ENCODE assay signal across 13 mouse cellular contexts in the genomic region with DNA sequence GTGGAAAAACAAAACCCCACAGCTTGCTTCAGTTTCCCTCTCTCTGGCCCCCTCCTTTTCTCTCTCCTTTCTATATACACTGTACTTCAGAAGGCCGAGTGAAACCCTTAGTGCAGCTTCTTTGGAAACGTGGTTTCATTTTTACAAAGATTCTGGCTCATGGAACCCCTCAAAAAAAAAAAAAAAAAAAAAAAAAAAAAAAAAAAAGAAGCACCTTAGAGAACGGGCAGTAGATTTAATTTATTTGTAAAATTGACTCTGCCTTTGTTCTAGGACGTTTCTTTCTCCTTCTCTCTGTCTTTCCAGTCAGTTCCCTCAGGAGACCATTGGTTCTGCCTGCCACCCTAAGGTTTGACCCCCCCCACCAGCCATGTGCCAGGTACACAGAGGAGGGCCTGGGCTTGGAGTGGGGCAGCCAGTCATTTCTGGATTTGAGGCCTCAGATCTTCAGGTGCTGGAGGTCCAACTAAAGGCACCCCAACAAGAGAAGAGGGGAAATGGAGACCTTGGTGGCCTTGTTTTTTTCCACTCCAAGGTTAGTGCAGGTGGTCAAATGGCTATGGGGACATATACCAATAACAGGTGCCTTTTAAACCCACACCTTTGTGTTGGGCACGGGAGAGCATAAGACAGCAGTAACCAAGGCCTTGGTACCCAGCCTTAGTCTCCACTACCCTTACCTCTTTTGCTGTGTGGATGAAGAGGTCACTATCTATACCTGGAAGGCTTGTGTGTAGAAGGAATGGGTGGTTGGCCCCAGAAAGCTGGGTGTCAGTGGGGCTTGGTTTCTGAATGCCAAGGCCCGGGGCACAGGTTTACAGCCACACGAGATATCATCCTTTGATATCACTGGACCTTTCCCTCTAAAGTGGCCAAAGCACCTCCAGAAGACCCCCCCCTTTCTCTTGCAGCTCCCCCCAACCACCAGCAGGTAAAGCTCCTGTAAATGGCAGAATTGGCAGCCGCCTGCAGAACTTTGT. TPM values are rescaled to one million over a fixed set of nuclear protein-coding genes. Genes with fewer than 3 reads are reported as not detected.
A peak's percentile ranks its signal among the peaks of the same experiment; 100 is the strongest.
DNase-seq lines count a peak whose midpoint lies in the region; ATAC-seq and TF ChIP-seq lines count a peak whose summit lies in the region.
"Had no signal": no experiment of that assay in that cellular context is flagged by ENCODE, and none has a peak within 500 bp of the region (broad histone marks: within the 10 kb centered on the region; RNA-seq: fewer than 3 reads in every experiment).

No protein-coding gene starts in this region.

- no peaks in the 10 kb centered on the region for H3K36me3 ChIP-seq in hindbrain, embryonic 15.5 days
- H3K36me3 ChIP-seq in hindbrain, embryonic 11.5 days (ENCODE audit: control insufficient read depth, insufficient read depth, low read length) = no peaks in the 10 kb centered on the region
- H3K36me3 ChIP-seq in intestine, embryonic 15.5 days = no peaks in the 10 kb centered on the region
- no peaks in the 10 kb centered on the region for H3K36me3 ChIP-seq in kidney, embryonic 16.5 days (ENCODE audit: insufficient read depth, low read length)
- H3K36me3 ChIP-seq in stomach, postnatal 0 days (ENCODE audit: control insufficient read depth, insufficient read depth, low read length) = no peaks in the 10 kb centered on the region
- H3K36me3 ChIP-seq in forebrain, embryonic 16.5 days (ENCODE audit: control insufficient read depth, insufficient read depth) = no peaks in the 10 kb centered on the region
- H3K36me3 ChIP-seq: heart, embryonic 15.5 days; limb, embryonic 12.5 days; midbrain, embryonic 12.5 days had no signal

- TF ChIP-seq EP300 in stomach, postnatal 0 days (optimal IDR thresholded peaks at IDR 0.05) = no peak

- DNase-seq in hindbrain, embryonic 11.5 days (ENCODE audit: low spot score) = no peak
- no peak for DNase-seq in stomach, postnatal 0 days (ENCODE audit: low spot score)
- DNase-seq in retina, embryonic 14.5 days (ENCODE audit: low spot score) = no peak
- DNase-seq: cerebellum, postnatal 14 days had no signal

- peak overlapping the region; percentile 72 for H3K27ac ChIP-seq in hindbrain, embryonic 15.5 days (replicated peaks)
- H3K27ac ChIP-seq in hindbrain, embryonic 11.5 days (ENCODE audit: low read depth, low read length) = no peak overlapping the region
- no peak overlapping the region for H3K27ac ChIP-seq in intestine, embryonic 15.5 days
- H3K27ac ChIP-seq in kidney, embryonic 16.5 days (ENCODE audit: low read length) = peak overlapping the region; percentile 100
- H3K27ac ChIP-seq in stomach, postnatal 0 days (replicated peaks) = no peak overlapping the region
- H3K27ac ChIP-seq in forebrain, embryonic 16.5 days (ENCODE audit: low read length) = no peak overlapping the region
- H3K27ac ChIP-seq: heart, embryonic 15.5 days; limb, embryonic 12.5 days; midbrain, embryonic 12.5 days had no signal

- H3K4me2 ChIP-seq in hindbrain, embryonic 15.5 days = peak overlapping the region; percentile 50
- no peak overlapping the region for H3K4me2 ChIP-seq in hindbrain, embryonic 11.5 days (replicated peaks; ENCODE audit: low read depth, low read length)
- H3K4me2 ChIP-seq in intestine, embryonic 15.5 days (replicated peaks) = peak overlapping the region; percentile 45; the same call in 1 of the 2 replicates
- peak overlapping the region; percentile 90 for H3K4me2 ChIP-seq in kidney, embryonic 16.5 days (replicated peaks; ENCODE audit: low read depth, low read length)
- H3K4me2 ChIP-seq in stomach, postnatal 0 days (replicated peaks; ENCODE audit: low read depth) = 0 out of 2 replicates have a peak overlapping the region, but pooled peaks have one; percentile 14
- H3K4me2 ChIP-seq in forebrain, embryonic 16.5 days (ENCODE audit: low read length) = no peak overlapping the region
- H3K4me2 ChIP-seq: heart, embryonic 15.5 days; limb, embryonic 12.5 days; midbrain, embryonic 12.5 days had no signal

- no peak overlapping the region for H3K9ac ChIP-seq in hindbrain, embryonic 15.5 days
- no peak overlapping the region for H3K9ac ChIP-seq in hindbrain, embryonic 11.5 days (ENCODE audit: low read depth, low read length)
- H3K9ac ChIP-seq in intestine, embryonic 15.5 days = no peak overlapping the region
- peak overlapping the region; percentile 79 for H3K9ac ChIP-seq in kidney, embryonic 16.5 days (replicated peaks; ENCODE audit: low read length)
- no peak overlapping the region for H3K9ac ChIP-seq in stomach, postnatal 0 days (ENCODE audit: low read length)
- no peak overlapping the region for H3K9ac ChIP-seq in forebrain, embryonic 16.5 days (replicated peaks; ENCODE audit: low read depth, low read length)
- H3K9ac ChIP-seq: heart, embryonic 15.5 days; limb, embryonic 12.5 days; midbrain, embryonic 12.5 days had no signal

- H3K9me3 ChIP-seq in hindbrain, embryonic 15.5 days = no peaks in the 10 kb centered on the region
- no peaks in the 10 kb centered on the region for H3K9me3 ChIP-seq in hindbrain, embryonic 11.5 days (ENCODE audit: control insufficient read depth, low read length)
- no peaks in the 10 kb centered on the region for H3K9me3 ChIP-seq in intestine, embryonic 15.5 days
- H3K9me3 ChIP-seq in kidney, embryonic 16.5 days (ENCODE audit: low read length) = no peaks in the 10 kb centered on the region
- no peaks in the 10 kb centered on the region for H3K9me3 ChIP-seq in stomach, postnatal 0 days (ENCODE audit: control insufficient read depth, low read length)
- no peaks in the 10 kb centered on the region for H3K9me3 ChIP-seq in forebrain, embryonic 16.5 days (ENCODE audit: control insufficient read depth, low read length)
- H3K9me3 ChIP-seq: heart, embryonic 15.5 days; limb, embryonic 12.5 days; midbrain, embryonic 12.5 days had no signal

- H3K4me3 ChIP-seq in hindbrain, embryonic 15.5 days = peak overlapping the region; percentile 40; the same call in 1 of the 2 replicates
- H3K4me3 ChIP-seq in hindbrain, embryonic 11.5 days (ENCODE audit: low read depth, low read length) = no peak overlapping the region
- H3K4me3 ChIP-seq in intestine, embryonic 15.5 days (replicated peaks) = no peak overlapping the region
- peak overlapping the region; percentile 84 for H3K4me3 ChIP-seq in kidney, embryonic 16.5 days (ENCODE audit: low read length)
- H3K4me3 ChIP-seq in stomach, postnatal 0 days (ENCODE audit: low read depth, low read length) = no peak overlapping the region
- H3K4me3 ChIP-seq in forebrain, embryonic 16.5 days (replicated peaks; ENCODE audit: low read length) = no peak overlapping the region
- H3K4me3 ChIP-seq: heart, embryonic 15.5 days; limb, embryonic 12.5 days; midbrain, embryonic 12.5 days had no signal

- WGBS in hindbrain, embryonic 15.5 days = 13% methylated on average over 8 of the region's 8 CpGs
- 8% methylated on average over 8 of the region's 8 CpGs for WGBS in hindbrain, embryonic 11.5 days
- 35% methylated on average over 8 of the region's 8 CpGs for WGBS in intestine, embryonic 15.5 days
- WGBS in kidney, embryonic 16.5 days = 22% methylated on average over 8 of the region's 8 CpGs
- 34% methylated on average over 8 of the region's 8 CpGs for WGBS in stomach, postnatal 0 days
- WGBS in forebrain, embryonic 16.5 days = 4% methylated on average over 8 of the region's 8 CpGs

- ATAC-seq in hindbrain, embryonic 15.5 days (ENCODE audit: low FRiP score, low read depth) = no peak
- ATAC-seq in hindbrain, embryonic 11.5 days (ENCODE audit: low FRiP score) = no peak
- ATAC-seq in intestine, embryonic 15.5 days = no peak
- no peak for ATAC-seq in kidney, embryonic 16.5 days (ENCODE audit: low FRiP score, low TSS enrichment)
- no peak for ATAC-seq in stomach, postnatal 0 days (ENCODE audit: low FRiP score, low TSS enrichment)
- ATAC-seq in forebrain, embryonic 16.5 days = no peak

- no peak for TF ChIP-seq CTCF in stomach, postnatal 0 days (IDR thresholded peaks at IDR 0.05; ENCODE audit: low read depth)

- peaks cover 6% of the 10 kb centered on the region for H3K4me1 ChIP-seq in hindbrain, embryonic 15.5 days (replicated peaks)
- H3K4me1 ChIP-seq in hindbrain, embryonic 11.5 days (replicated peaks; ENCODE audit: control insufficient read depth, insufficient read depth, low read length) = no peaks in the 10 kb centered on the region; the same call in 1 of the 2 replicates
- peaks cover 22% of the 10 kb centered on the region for H3K4me1 ChIP-seq in intestine, embryonic 15.5 days (replicated peaks)
- peaks cover 50% of the 10 kb centered on the region for H3K4me1 ChIP-seq in kidney, embryonic 16.5 days (ENCODE audit: insufficient read depth, low read length)
- H3K4me1 ChIP-seq in stomach, postnatal 0 days (replicated peaks; ENCODE audit: control insufficient read depth, insufficient read depth) = no peaks in the 10 kb centered on the region
- H3K4me1 ChIP-seq in forebrain, embryonic 16.5 days (replicated peaks; ENCODE audit: control insufficient read depth, insufficient read depth, low read length) = peaks cover 4% of the 10 kb centered on the region; the same call in 1 of the 2 replicates

- H3K27me3 ChIP-seq in hindbrain, embryonic 15.5 days = peaks cover 82% of the 10 kb centered on the region
- H3K27me3 ChIP-seq in hindbrain, embryonic 11.5 days (ENCODE audit: control insufficient read depth, insufficient read depth, low read length) = peaks cover 89% of the 10 kb centered on the region
- peaks cover 63% of the 10 kb centered on the region for H3K27me3 ChIP-seq in intestine, embryonic 15.5 days (replicated peaks)
- no peaks in the 10 kb centered on the region for H3K27me3 ChIP-seq in kidney, embryonic 16.5 days (ENCODE audit: insufficient read depth, low read length)
- peaks cover 32% of the 10 kb centered on the region for H3K27me3 ChIP-seq in stomach, postnatal 0 days (ENCODE audit: control insufficient read depth, insufficient read depth, low read length)
- H3K27me3 ChIP-seq in forebrain, embryonic 16.5 days (replicated peaks; ENCODE audit: control insufficient read depth, insufficient read depth, low read length) = peaks cover 84% of the 10 kb centered on the region

RNA-seq across cellular contexts. Expression of gene Hoxb8, which starts 1.0 kb away (rescaled TPM):
- 18.2 and 26.1 TPM in 2 replicates for polyA plus RNA-seq in hindbrain, embryonic 15.5 days (2015; fragmentation: Nextera tagmentation; extraction: Ambion mirVana)
- 3.1 and 7.0 TPM in 2 replicates for polyA plus RNA-seq in hindbrain, embryonic 11.5 days (2014; fragmentation: Nextera tagmentation; extraction: Ambion mirVana)
- polyA plus RNA-seq in intestine, embryonic 15.5 days (2015; fragmentation: Nextera tagmentation; extraction: Ambion mirVana) = 1.1 and 1.5 TPM in 2 replicates
- 9.5 and 12.9 TPM in 2 replicates for polyA plus RNA-seq in kidney, embryonic 16.5 days (2015; fragmentation: Nextera tagmentation; extraction: Ambion mirVana)
- polyA plus RNA-seq in stomach, postnatal 0 days (2015; fragmentation: Nextera tagmentation; extraction: Ambion mirVana) = 0.42 and 0.83 TPM in 2 replicates
- polyA plus RNA-seq in forebrain, embryonic 16.5 days (2015; fragmentation: Nextera tagmentation; extraction: Ambion mirVana) = not detected in 2 replicates
- polyA plus RNA-seq: heart, embryonic 15.5 days; liver, embryonic 16.5 days; midbrain, embryonic 12.5 days had no signal

RNA-seq across cellular contexts. Expression of gene Hoxb7, which starts 5.7 kb away (rescaled TPM):
- 26.5 and 33.6 TPM in 2 replicates for polyA plus RNA-seq in hindbrain, embryonic 15.5 days (2015; fragmentation: Nextera tagmentation; extraction: Ambion mirVana)
- 4.0 and 11.2 TPM in 2 replicates for polyA plus RNA-seq in hindbrain, embryonic 11.5 days (2014; fragmentation: Nextera tagmentation; extraction: Ambion mirVana)
- polyA plus RNA-seq in intestine, embryonic 15.5 days (2015; fragmentation: Nextera tagmentation; extraction: Ambion mirVana) = 10.7 and 12.4 TPM in 2 replicates
- polyA plus RNA-seq in kidney, embryonic 16.5 days (2015; fragmentation: Nextera tagmentation; extraction: Ambion mirVana) = 60.9 and 68.3 TPM in 2 replicates
- polyA plus RNA-seq in stomach, postnatal 0 days (2015; fragmentation: Nextera tagmentation; extraction: Ambion mirVana) = 5.5 and 6.0 TPM in 2 replicates
- polyA plus RNA-seq in forebrain, embryonic 16.5 days (2015; fragmentation: Nextera tagmentation; extraction: Ambion mirVana) = not detected in 2 replicates
- polyA plus RNA-seq: midbrain, embryonic 12.5 days; testis, adult 2 months had no signal

RNA-seq across cellular contexts. Expression of gene Hoxb9, which starts 9.4 kb away (rescaled TPM):
- polyA plus RNA-seq in hindbrain, embryonic 15.5 days (2015; fragmentation: Nextera tagmentation; extraction: Ambion mirVana) = 2.1 and 15.7 TPM in 2 replicates
- 0.80 and 3.2 TPM in 2 replicates for polyA plus RNA-seq in hindbrain, embryonic 11.5 days (2014; fragmentation: Nextera tagmentation; extraction: Ambion mirVana)
- polyA plus RNA-seq in intestine, embryonic 15.5 days (2015; fragmentation: Nextera tagmentation; extraction: Ambion mirVana) = 1.2 and 1.3 TPM in 2 replicates
- polyA plus RNA-seq in kidney, embryonic 16.5 days (2015; fragmentation: Nextera tagmentation; extraction: Ambion mirVana) = 21.5 and 24.5 TPM in 2 replicates
- 0.05 and 0.06 TPM in 2 replicates for polyA plus RNA-seq in stomach, postnatal 0 days (2015; fragmentation: Nextera tagmentation; extraction: Ambion mirVana)
- polyA plus RNA-seq in forebrain, embryonic 16.5 days (2015; fragmentation: Nextera tagmentation; extraction: Ambion mirVana) = not detected in 2 replicates
- polyA plus RNA-seq: liver, embryonic 16.5 days; midbrain, embryonic 12.5 days had no signal

RNA-seq across cellular contexts. Expression of gene Hoxb6, which starts 11.6 kb away (rescaled TPM):
- 52.1 and 66.7 TPM in 2 replicates for polyA plus RNA-seq in hindbrain, embryonic 15.5 days (2015; fragmentation: Nextera tagmentation; extraction: Ambion mirVana)
- polyA plus RNA-seq in hindbrain, embryonic 11.5 days (2014; fragmentation: Nextera tagmentation; extraction: Ambion mirVana) = 15.9 and 38.5 TPM in 2 replicates
- 14.4 and 16.1 TPM in 2 replicates for polyA plus RNA-seq in intestine, embryonic 15.5 days (2015; fragmentation: Nextera tagmentation; extraction: Ambion mirVana)
- 50.3 and 55.7 TPM in 2 replicates for polyA plus RNA-seq in kidney, embryonic 16.5 days (2015; fragmentation: Nextera tagmentation; extraction: Ambion mirVana)
- 6.9 and 7.9 TPM in 2 replicates for polyA plus RNA-seq in stomach, postnatal 0 days (2015; fragmentation: Nextera tagmentation; extraction: Ambion mirVana)
- not detected in 2 replicates for polyA plus RNA-seq in forebrain, embryonic 16.5 days (2015; fragmentation: Nextera tagmentation; extraction: Ambion mirVana)
- polyA plus RNA-seq: midbrain, embryonic 12.5 days had no signal

RNA-seq across cellular contexts. Expression of gene Hoxb5, which starts 22.4 kb away (rescaled TPM):
- 115 and 140 TPM in 2 replicates for polyA plus RNA-seq in hindbrain, embryonic 15.5 days (2015; fragmentation: Nextera tagmentation; extraction: Ambion mirVana)
- 33.1 and 42.5 TPM in 2 replicates for polyA plus RNA-seq in hindbrain, embryonic 11.5 days (2014; fragmentation: Nextera tagmentation; extraction: Ambion mirVana)
- 27.2 and 31.3 TPM in 2 replicates for polyA plus RNA-seq in intestine, embryonic 15.5 days (2015; fragmentation: Nextera tagmentation; extraction: Ambion mirVana)
- polyA plus RNA-seq in kidney, embryonic 16.5 days (2015; fragmentation: Nextera tagmentation; extraction: Ambion mirVana) = 19.2 and 24.3 TPM in 2 replicates
- polyA plus RNA-seq in stomach, postnatal 0 days (2015; fragmentation: Nextera tagmentation; extraction: Ambion mirVana) = 7.5 and 8.2 TPM in 2 replicates
- not detected in 2 replicates for polyA plus RNA-seq in forebrain, embryonic 16.5 days (2015; fragmentation: Nextera tagmentation; extraction: Ambion mirVana)
- polyA plus RNA-seq: midbrain, embryonic 12.5 days had no signal

Comparison
In these comparisons a context has a peak if more than half of its experiments do, and no peak if none do; other contexts are left out.
1. H3K27ac ChIP-seq: peak in hindbrain, embryonic 15.5 days (single experiment) and kidney, embryonic 16.5 days (single experiment); none in hindbrain, embryonic 11.5 days (single experiment), intestine, embryonic 15.5 days (single experiment), stomach, postnatal 0 days (single experiment) and forebrain, embryonic 16.5 days (single experiment).
2. H3K4me2 ChIP-seq: peak in hindbrain, embryonic 15.5 days (single experiment), intestine, embryonic 15.5 days (single experiment), kidney, embryonic 16.5 days (single experiment) and stomach, postnatal 0 days (single experiment); none in hindbrain, embryonic 11.5 days (single experiment) and forebrain, embryonic 16.5 days (single experiment).
3. H3K4me3 ChIP-seq: peak in hindbrain, embryonic 15.5 days (single experiment) and kidney, embryonic 16.5 days (single experiment); none in hindbrain, embryonic 11.5 days (single experiment), intestine, embryonic 15.5 days (single experiment), stomach, postnatal 0 days (single experiment) and forebrain, embryonic 16.5 days (single experiment).